Mouse (Mus musculus) left cerebral cortex, postnatal 10 days (tissue): ENCODE data around the gene Sik1. TPM values are rescaled to one million over a fixed set of nuclear protein-coding genes. Genes with fewer than 3 reads are reported as not detected.
A peak's percentile ranks its signal among the peaks of the same experiment; 100 is the strongest.
"Not testable (repeated sequence)": the region's sequence is repeated elsewhere in the genome, so short reads cannot be mapped to it uniquely, and the experiment has no call there.

Source experiments
- DNase-seq, 2 experiments: peaks; one replicate each; pipeline ENCODE4 v3.0.0; 2021 to 2022; ENCODE audit warnings: low spot score in 2 of 2, mixed read lengths in 1 of 2; ENCODE audit errors: extremely low spot score in 1 of 2
- intact Hi-C: fragments of 180-260 bp; cut with DNase I; formaldehyde crosslinking; loops from one replicate; pipeline ENCODE4 v1.15.1; 2025
- total RNA-seq, 2 experiments: library from RNA; stranded (reverse); gene quantifications; 2 replicates each; pipeline ENCODE4 v1.2.3; 2021

Sik1 gene
- total RNA-seq: 10 to 100 TPM; 22.2 to 22.8 TPM

DNA sequence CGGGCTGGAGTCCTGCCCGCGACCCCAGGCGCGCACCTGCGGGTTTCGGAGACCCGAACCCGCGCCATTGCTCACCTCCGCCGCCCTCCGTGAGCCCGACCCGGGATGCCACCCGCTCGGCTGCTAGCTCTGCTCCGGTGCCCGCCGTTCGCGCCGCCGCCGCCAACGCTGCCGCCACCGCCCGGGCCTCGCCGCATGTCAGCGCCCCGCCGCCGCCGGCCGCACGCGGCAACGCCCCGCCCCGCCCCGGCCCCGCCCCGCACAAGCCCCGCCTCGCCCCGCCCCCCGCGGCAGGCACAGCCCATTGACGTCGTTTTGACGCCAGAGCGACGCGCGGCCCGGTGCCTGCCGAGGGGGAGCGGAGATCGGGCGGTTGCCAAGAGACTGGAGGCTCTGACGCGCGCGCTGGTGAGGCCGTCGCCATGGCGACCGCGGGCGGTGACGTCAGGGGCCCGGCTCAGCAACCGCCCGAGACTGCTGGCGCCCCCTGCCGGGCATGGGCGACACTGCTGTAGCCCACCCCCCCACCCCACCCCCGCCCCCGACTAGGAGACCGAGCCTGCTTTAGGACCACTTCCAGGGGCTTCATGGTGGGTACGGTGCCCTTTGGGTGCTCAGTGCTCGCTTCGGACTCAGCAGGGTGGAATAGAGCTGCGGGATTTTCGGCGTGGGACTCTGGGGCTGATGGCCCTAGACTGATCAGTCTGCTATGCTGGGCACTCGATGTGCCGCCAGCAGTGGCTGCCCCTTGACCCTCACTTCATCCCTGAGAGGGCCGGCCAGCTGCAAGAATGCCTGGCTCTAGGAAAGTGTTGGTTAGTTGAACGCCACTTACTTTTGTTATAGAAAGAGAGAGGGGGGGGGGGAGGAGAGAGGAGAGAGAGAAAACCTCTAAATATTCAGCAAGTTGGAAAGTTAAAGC is at the start of gene Sik1:
Gene Sik1 (minus strand): TSS at position 208 of the 922 bp plus-strand sequence.
- DNase-seq: peak; percentile 97 to 100
- intact Hi-C loops: loop anchor here (5.0 kb wide), 2 partner anchors 164 to 166 kb away; no protein-coding TSS in a partner anchor

DNA sequence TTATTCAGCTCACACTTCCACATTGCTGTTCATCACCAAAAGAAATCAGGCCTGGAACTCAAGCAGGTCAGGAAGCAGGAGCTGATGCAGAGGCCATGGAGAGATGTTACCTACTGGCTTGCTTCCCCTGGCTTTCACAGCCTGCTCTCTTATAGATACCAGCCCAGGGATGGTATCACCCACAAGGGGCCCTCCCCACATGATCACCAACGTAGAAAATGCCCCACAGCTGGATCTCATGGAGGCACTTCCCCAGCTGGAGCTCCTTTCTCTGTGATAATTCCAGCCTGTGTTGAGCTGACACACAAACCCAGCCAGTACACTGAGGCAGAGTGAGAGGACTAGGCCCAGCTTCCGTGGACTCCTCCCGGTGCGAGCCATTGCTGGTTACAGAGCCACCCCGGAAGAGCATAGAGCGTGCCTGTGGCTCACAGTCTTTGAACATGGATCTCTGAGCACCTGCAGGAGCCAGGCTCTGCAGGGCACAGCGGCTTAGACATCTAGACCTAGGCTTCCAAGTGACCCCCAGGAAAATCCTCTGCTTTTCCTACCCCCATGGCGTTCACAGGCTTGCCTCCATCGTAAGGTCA is 49.7 kb upstream of the Sik1 start:
- DNase-seq: no peak

DNA sequence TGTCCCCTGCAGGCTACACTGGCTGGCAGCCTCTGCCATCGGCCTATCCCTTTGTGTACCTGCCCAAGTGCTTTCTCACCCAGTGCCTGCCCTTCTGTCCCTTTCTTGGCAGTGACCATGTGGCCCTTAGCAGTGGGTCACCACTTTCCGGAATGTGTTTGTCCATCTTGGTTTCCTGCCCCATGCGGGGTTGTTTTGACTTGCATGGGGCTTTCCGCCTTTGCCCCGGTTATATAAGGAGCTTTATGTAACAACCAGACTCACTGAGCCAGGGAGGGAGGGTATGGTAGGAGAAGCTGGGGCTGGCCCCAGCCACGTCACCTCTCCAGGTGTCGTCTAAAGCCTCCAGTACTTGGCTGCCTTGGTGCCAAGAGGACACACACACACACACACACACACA is 48.4 kb upstream of the Sik1 start:
- intact Hi-C loops: no loop called here
- peak in 1 of 2 experiments; percentile 62 for DNase-seq

More for the DNA sequence above, 49.7 kb upstream of the Sik1 start:
- intact Hi-C loops: no loop called here

DNA sequence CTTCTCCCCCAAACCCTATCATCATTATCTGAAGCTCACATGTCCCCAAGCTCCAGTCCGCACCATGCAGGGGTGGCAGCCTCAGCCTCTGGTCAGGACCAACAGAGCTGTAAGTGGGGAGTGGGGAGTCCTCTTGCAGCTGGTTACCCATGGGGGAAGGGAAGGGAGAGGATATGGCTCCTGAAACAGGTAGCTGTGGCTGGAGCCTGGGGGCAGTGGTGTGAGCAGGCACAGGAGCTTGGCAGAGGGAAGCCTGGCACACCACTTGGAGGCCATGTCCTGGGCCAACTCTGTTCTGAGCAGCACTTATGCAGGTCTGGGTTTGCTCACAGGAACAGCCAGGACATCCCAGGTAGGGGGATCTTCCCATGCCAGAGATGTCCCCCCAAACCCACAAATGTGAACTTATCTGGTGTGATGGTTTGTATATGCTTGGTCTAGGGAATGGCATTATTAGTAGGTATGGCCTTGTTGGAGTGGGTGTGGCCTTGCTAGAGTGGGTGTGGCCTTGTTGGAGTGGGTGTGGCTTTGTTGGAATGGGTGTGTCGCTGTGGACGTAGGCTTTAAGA is 47.1 kb upstream of the Sik1 start:
- intact Hi-C loops: no loop called here
- DNase-seq: peak in 1 of 2 experiments; percentile 12

DNA sequence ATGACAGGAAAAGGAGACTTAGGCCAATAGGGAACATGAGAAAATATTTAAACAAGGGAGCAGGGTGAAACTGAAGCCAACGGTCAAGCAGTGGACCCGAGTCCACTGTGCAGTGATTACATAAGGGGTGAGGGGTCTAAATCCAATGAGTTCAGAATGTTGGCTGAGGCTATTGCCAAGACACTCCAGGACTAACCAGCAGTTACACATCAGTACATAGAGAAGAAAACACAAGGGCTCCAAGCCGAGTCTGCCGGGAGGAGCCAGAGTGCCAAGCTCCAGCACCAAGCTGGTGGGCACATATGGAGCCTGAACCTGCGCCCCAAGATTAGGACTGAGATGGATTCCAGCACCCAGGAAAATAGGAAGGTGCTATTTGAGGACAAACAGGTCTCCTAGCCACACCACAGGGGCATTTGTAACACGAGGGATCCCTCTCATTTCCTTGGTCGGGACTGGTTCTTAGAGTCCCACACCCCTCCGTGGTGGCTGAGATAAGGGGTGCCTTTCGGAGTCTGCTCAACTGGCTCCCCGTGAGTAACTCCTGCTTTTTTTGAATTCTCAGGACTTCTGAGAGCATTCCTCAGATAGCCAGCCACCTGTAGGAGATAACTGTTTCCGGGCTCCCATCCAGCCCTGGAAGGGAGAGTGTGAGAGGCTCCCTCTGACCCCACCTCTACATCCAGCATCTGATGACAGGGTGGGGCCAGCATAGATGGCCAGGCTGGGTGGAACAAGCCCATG is 46.0 kb upstream of the Sik1 start:
- intact Hi-C loops: no loop called here
- DNase-seq: peak in 1 of 2 experiments; percentile 46

DNA sequence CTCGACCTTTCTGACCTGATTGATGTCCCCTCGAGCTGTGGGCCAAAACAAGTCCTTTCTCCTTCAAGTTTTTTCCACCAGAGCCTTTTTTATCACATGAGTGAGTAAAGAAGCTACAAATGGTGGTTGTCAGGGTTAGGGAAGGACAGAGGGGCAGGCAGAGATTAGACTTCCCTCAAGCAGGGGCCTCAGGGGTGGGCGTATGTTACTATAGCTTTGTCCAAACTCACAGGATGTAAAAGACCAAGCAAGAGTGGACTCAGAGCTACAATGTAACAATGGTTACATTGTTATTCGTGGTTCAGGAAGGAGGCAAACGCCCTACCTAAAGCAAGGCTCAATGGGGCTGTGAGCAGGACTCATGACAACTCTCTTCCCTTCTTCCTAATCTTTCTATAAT is 43.3 kb upstream of the Sik1 start:
- peak in 1 of 2 experiments; percentile 9 for DNase-seq
- intact Hi-C loops: no loop called here

DNA sequence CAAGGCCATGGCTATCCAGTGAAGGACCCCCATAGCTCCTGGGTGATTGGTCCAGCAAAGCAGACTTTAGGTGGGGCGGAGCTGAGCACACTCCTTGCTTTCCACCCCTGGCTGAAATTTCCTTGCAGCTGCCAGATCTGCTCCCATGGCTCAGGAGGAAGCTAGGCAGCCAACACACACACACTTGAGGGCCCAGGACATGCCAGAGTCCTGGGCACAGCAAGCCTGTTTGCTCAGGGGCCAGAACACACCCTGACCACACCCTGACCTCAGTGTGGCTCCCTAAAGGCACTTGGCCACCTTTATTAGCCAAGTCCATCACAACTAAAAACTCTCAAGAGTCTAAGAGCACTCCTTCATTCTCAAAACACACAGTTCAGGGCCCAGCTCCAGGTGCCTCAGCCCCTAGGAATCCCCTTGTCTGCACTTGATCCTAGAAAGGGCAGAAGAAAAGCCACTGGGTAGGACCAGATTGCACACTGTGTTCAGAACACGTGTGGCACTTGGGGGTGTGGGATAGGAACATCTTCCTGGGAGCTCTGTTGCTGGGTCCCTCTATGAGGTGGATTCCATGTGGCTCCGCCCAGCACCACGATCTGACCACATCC is 41.7 kb upstream of the Sik1 start:
- peak in 1 of 2 experiments; percentile 22 for DNase-seq
- intact Hi-C loops: no loop called here

DNA sequence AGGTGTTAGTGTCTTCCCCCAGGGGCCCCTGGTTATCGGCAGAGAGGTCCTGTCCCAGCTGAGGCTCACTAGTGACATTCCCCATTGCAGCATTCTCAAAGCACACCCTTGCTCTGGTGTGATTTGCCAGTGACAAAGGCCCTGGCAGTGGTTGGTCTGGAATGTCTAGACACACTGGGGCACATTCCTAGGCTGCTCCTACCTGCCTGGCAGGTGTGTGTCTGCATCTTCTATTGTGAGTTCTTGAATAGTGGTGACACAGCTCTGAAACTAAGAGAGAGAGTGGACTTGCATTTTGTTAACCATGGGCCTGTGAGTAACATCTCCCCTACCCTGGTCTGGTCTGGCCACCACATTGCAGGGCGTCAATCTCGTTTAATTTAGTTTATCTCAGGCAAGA is 41.1 kb upstream of the Sik1 start:
- intact Hi-C loops: no loop called here
- peak in 1 of 2 experiments; percentile 7 for DNase-seq

DNA sequence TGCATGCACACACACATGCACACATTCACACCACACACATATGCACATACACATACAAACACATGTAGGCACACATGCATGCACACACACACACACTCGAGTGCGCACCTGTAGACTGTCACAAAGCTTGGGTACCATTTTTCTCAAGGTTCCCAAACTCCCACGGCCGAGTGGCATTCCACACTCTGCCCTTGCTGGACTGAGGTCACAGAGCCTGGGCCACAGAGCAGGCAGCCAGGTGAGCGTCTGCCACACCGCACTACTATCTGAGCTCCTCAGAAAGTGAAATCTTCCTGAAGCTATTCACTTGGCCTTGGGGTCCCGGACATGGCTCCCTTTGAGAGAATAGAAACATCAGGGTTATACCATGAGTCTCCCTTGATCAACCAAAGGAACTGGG is 40.7 kb upstream of the Sik1 start:
- DNase-seq: peak in 1 of 2 experiments; percentile 11
- intact Hi-C loops: no loop called here

DNA sequence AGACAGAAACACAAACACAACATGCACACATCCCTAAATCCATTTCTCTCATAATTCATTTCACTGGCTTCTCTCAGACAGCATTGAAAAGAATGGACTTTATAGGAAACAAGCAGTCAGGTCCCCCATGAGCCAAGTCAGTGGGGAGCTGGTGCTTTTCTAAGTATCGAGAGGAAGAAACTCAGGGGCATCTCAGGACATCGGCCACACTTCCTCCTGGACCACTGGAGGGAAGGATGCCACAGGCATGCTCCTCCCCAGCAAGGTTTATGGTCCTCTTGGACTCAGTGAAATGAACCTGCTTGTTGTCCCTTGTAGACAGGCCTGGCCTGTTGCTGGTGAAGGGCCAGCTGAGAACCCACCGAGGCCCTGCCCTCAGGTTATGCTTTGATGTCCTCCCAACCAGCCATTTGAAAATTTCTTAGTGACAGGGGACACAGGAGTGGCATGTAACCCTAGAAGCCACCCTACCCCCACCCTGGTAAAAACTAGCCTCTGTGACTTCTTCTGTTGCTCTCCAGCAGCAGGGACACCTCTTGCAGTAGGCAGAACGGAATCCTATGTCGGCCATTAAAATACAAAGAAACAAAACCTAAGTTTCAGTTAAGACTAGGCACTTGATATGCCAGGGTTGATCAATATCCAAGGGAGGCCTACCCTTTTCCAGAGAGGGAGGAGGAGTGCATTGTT is 37.9 kb upstream of the Sik1 start:
- intact Hi-C loops: no loop called here
- DNase-seq: peak in 1 of 2 experiments; percentile 11

DNA sequence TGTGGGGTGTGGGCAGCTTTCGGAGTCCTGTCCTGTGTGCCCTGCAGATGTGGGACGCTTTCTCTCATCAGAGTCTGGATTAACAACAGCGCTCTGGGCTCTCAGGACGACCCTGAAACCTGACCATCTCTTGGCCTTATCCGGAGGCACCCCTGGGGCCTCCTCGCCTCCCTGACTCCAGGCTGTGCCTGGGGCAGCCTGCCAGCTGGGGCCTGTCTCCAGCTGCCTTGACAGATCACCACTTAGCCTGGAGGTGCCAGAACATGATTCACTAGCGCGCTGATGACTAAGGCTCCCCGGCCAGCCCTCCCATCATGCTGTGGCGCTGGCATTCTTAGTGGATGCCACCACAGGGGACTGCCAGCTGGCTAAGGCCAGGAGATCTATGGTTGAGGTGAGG is 37.1 kb upstream of the Sik1 start:
- DNase-seq: peak in 1 of 2 experiments; percentile 79
- intact Hi-C loops: no loop called here

DNA sequence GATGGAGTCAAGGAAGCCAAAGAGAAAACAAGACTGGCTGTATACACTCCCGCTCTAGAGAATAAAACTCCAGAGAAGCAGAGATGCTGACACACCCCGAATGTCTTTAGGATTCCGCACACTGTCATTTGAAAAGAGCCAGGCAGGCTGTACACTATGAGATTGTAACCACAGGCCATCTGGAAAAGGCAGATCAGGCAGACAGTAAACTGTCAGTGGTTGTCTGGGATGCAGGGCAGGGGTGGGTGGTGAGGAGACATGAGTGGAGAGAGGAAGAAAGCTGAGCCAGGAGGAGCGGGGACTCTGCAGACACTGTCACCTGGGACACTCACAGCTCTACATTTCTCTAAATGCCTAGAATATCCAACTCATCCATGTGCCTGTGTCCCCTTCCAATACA is 36.3 kb upstream of the Sik1 start:
- DNase-seq: peak in 1 of 2 experiments; percentile 28
- intact Hi-C loops: no loop called here

DNA sequence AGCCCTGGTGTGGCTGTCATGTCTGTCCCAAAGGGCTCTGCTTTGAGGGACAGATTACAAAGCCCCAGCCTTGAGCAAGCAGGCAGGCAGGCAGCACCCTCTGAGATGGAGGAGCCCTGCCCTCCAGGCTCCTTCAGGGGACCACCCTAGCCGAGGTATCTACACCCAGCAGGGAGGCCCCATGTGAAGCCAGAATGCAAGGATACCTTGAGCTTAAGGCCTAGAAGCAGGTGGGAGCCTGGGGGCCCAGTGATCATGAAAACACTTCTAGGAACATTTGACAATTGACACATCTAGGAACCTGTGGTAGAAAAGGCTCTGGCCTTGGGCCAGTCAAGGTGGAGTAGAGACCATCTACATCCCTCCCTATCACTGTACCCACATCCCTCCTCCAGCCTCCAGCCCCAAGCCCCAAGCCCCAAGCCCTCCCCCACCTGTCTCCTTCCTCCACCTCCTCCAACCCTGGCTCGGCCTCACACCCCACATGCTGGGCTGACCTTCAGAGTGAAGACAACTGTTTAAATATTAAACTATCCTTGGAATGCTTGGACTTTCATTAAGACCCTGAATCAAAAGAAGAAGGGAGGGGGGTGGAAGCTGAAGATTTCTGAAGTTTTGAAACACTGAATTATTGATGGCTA is 34.8 kb upstream of the Sik1 start:
- intact Hi-C loops: no loop called here
- DNase-seq: peak in 1 of 2 experiments; percentile 22

DNA sequence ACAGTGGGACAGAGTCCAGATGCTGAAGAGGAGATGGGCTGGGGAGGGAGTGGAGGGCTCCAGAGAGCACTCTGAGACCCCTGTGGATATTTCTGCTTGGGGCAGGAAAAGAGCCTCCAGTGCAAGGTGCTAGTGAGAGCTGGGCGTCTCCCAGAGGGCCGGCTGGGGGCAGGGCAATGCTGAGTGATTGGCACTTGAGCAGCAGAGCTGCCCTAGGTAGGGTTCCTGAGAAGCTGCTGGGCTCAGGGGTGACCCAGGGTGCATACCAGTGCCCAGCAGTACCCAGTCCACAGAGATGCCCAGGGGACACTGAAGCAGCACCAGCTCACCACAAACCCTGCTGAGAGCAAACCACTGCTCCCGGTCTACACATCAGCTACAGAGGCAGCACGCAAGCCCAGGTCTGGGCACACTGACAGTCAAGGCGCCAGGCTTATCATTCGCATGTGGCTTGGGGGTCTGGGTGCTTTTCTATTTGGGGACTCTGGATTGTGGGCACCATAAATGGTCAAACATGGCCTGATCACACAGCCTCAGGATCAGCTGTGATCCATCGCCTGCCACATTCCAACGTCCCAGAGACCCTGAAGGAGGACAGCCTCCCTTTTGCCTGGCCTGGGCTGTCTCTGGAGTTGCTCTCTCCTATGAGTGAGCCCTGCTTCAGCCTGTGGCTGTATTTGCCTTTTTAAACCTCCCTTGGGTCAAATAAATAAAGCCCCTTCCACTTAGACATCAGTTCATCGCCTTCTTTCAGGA is 34.0 kb upstream of the Sik1 start:
- intact Hi-C loops: no loop called here

DNA sequence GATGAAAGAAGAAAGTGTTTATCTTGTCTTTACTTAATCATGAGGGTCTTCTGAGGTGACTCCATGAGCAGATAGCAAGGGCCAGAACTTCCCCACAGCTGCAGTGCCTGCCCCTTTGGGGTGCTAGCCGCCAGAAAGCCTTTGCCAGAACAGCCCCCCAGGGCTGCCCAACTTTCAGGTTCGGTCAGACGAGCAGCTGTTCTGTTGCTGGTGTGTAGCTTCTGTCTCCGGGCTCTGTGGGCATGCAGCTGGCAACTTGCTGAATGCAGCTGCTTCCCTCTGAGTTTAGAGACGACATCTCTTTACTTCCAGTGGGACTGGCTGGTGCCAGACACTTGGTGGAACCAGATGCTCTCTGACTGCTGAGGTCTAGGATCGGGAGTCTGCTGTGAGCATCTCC is 32.9 kb upstream of the Sik1 start:
- intact Hi-C loops: no loop called here
- DNase-seq: peak in 1 of 2 experiments; percentile 26

More for the DNA sequence above, 34.0 kb upstream of the Sik1 start:
- peak in 1 of 2 experiments; percentile 30 for DNase-seq

DNA sequence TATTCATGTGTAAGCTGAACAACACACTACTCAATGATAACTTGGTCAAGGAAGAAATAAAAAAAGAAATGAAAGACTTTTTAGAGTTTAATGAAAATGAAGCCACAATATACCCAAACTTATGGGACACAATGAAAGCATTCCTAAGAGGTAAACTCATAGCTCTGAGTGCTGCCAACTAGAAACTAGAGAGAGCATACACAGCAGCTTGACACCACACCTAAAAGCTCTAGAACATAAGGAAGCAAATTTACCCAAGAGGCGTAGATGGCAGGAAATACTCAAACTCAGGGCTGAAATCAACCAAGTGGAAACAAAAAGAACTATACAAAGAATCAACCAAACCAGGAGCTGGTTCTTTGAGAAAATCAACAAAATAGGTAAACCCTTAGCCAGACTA is 29.1 kb upstream of the Sik1 start:
- intact Hi-C loops, DNase-seq: not testable (repeated sequence)

DNA sequence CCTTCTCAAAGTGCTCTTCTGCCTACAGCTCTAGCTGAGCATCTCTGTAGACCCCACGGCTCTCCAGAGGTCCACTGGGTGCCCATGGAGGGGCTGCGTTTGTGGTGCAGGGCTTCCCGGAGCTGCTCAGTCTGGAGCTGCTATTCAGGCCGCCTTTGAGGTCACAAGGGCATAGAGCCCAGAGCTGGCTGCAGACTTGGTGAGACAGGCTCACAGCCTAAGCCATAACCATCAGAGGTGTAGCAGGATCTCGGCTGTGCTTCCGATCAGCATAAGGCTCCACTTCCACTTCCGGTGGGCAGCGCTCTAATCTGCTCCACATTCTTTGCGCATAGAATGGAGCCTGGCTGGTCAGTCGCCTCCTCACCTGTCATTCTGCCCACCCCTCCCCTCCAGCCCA is 23.8 kb upstream of the Sik1 start:
- intact Hi-C loops: loop anchor here (5.0 kb wide), 1 partner anchor 143 kb away; no protein-coding TSS in a partner anchor
- no peak for DNase-seq
